Mouse (Mus musculus): ENCODE results near the gene Ddc. TPM values are rescaled to one million over a fixed set of nuclear protein-coding genes. Genes with fewer than 3 reads are reported as not detected.
A peak's percentile ranks its signal among the peaks of the same experiment; 100 is the strongest.

Gene Ddc
- polyA plus RNA-seq, 1 experiment from 2014 or later, result 46.3 TPM

GRCm38 (mm10) chr11:11825670-11826069 lies 72.3 kb downstream of the Ddc start:
- Histone ChIP-seq H3K4me1 (replicated peaks) (peaks cover 51% of the 10 kb centered on the region), H3K36me3 (no peaks in the 10 kb centered on the region; the same call in 1 of the 2 replicates), H3K27ac (no peak overlapping the region), H3K9ac (no peak overlapping the region), H3K4me3 (replicated peaks) (no peak overlapping the region), H3K9me3 (no peaks in the 10 kb centered on the region), H3K4me2 (replicated peaks) (no peak overlapping the region), H3K27me3 (replicated peaks) (no peaks in the 10 kb centered on the region)
- ATAC-seq, result 0 out of 2 replicates have a peak, but pooled peaks have one; percentile 21
- 51% methylated on average over 6 of the region's 6 CpGs for WGBS

DNA sequence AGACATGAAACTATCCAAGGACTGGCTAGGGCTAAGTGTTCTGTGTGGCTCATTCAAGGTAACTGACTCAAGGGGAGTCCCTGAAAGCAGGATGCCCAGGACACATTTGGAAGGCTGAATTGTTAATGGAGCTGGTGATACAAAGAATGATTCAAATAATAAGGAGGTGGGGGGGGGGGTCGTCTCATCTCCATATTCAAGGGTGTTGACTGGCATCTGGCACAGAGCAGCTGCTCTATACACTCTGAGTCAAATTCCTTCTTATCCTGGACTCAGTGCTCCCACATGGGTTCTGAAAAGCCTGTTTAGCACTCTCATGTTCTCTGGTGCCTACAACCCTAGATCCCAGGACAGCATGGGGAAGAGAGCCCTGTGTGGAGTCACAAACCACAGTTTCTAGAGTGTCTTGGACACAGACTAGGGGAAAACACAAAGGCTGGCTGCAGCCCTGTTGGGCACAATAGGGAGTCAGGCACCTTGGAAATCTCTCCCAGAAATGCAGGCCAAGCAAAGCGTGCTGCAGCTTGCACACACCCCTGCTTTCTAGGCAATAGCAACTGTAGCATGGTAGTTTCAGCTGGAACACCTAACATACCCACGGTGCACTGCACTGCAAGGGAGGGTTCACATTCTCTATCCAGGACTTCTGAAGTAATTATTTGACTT lies 72.8 kb downstream of the Ddc start:
- no peaks in the 10 kb centered on the region; the same call in 1 of the 2 replicates for H3K36me3 ChIP-seq
- no peaks in the 10 kb centered on the region for H3K9me3 ChIP-seq
- H3K4me1 ChIP-seq (replicated peaks), result peaks cover 51% of the 10 kb centered on the region
- no peak overlapping the region for H3K4me3 ChIP-seq (replicated peaks)
- H3K4me2 ChIP-seq (replicated peaks), result no peak overlapping the region
- WGBS, result 68% methylated on average over 3 of the region's 3 CpGs
- H3K27ac ChIP-seq, result peak overlapping the region; percentile 54; the same call in 1 of the 2 replicates
- H3K27me3 ChIP-seq (replicated peaks), result no peaks in the 10 kb centered on the region
- H3K9ac ChIP-seq, result no peak overlapping the region
- no peak for ATAC-seq

GRCm38 (mm10) chr11:11823980-11824911 lies 73.7 kb downstream of the Ddc start:
- ATAC-seq, result no peak
- peak overlapping the region; percentile 51 for H3K27ac ChIP-seq
- no peak overlapping the region for H3K4me2 ChIP-seq (replicated peaks)
- WGBS, result 45% methylated on average over 12 of the region's 12 CpGs
- H3K9ac ChIP-seq, result no peak overlapping the region
- no peak overlapping the region for H3K4me3 ChIP-seq (replicated peaks)
- no peaks in the 10 kb centered on the region; the same call in 1 of the 2 replicates for H3K36me3 ChIP-seq
- H3K27me3 ChIP-seq (replicated peaks), result no peaks in the 10 kb centered on the region
- no peaks in the 10 kb centered on the region for H3K9me3 ChIP-seq
- H3K4me1 ChIP-seq (replicated peaks), result peaks cover 44% of the 10 kb centered on the region

DNA sequence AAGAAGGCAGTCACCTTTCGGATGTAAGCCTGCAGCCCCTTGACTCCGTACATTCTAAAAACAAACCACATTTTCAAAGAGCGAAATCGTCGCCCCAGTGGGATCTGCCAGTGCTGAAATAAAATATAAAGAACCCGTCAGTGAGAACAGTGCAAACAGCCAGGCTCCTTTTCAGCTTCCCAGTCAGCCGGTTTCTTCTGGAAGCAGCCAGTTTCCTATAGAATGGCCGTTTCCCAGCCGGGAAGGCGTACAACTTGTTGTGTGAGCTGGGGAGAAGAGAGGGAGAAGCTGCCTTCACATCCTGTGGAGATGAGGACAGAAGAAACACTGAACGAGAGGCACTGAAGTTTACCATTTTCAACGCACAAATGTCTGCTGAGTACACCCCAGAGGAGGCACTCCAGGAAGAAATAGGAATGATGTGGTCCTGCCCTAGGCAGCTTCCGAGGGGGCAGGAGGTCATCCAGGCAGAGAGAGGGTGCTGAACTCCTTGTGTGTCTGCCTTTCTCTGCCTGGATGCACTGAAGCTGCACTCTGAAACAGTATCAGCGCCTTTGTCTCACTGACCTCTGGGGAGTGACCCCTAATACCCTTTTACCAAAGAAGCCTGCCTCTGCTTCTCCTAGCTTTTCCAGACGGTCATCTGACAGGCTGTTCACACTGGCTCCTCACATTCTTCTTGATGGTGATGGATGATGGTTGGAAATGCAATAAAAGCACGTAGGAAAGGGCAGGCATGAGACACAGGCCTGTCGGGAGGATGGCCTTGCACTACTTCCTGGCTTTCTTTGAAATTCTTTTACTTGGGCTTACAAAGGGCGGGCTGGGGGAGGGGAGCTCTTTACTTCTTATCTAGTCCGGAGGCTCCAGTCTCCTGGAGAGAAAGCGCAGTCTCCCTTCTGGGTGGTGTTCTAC lies 75.5 kb downstream of the Ddc start:
- H3K36me3 ChIP-seq, result no peaks in the 10 kb centered on the region; the same call in 1 of the 2 replicates
- H3K4me3 ChIP-seq (replicated peaks), result no peak overlapping the region
- peaks cover 32% of the 10 kb centered on the region for H3K4me1 ChIP-seq (replicated peaks)
- H3K27ac ChIP-seq, result peak overlapping the region; percentile 86
- peak; percentile 61 for ATAC-seq
- no peaks in the 10 kb centered on the region for H3K9me3 ChIP-seq
- H3K27me3 ChIP-seq (replicated peaks), result no peaks in the 10 kb centered on the region
- 17% methylated on average over 20 of the region's 20 CpGs for WGBS
- no peak overlapping the region for H3K9ac ChIP-seq
- no peak overlapping the region for H3K4me2 ChIP-seq (replicated peaks)

GRCm38 (mm10) chr11:11821387-11821975 lies 76.5 kb downstream of the Ddc start:
- peaks cover 29% of the 10 kb centered on the region for H3K4me1 ChIP-seq (replicated peaks)
- no peaks in the 10 kb centered on the region for H3K36me3 ChIP-seq
- no peaks in the 10 kb centered on the region for H3K9me3 ChIP-seq
- no peak overlapping the region for H3K9ac ChIP-seq
- H3K27ac ChIP-seq, result peak overlapping the region; percentile 86
- WGBS, result 13% methylated on average over 16 of the region's 16 CpGs
- peak; percentile 71 for ATAC-seq
- no peak overlapping the region for H3K4me3 ChIP-seq (replicated peaks)
- H3K27me3 ChIP-seq (replicated peaks), result no peaks in the 10 kb centered on the region
- H3K4me2 ChIP-seq (replicated peaks), result no peak overlapping the region

GRCm38 (mm10) chr11:11820737-11821136 lies 77.2 kb downstream of the Ddc start:
- peak overlapping the region; percentile 36 for H3K27ac ChIP-seq
- no peaks in the 10 kb centered on the region for H3K9me3 ChIP-seq
- peaks cover 29% of the 10 kb centered on the region for H3K4me1 ChIP-seq (replicated peaks)
- WGBS, result 52% methylated on average over 3 of the region's 3 CpGs
- no peak overlapping the region for H3K9ac ChIP-seq
- no peaks in the 10 kb centered on the region for H3K36me3 ChIP-seq
- H3K4me2 ChIP-seq (replicated peaks), result no peak overlapping the region
- H3K4me3 ChIP-seq (replicated peaks), result no peak overlapping the region
- no peaks in the 10 kb centered on the region for H3K27me3 ChIP-seq (replicated peaks)
- ATAC-seq, result peak; percentile 11

DNA sequence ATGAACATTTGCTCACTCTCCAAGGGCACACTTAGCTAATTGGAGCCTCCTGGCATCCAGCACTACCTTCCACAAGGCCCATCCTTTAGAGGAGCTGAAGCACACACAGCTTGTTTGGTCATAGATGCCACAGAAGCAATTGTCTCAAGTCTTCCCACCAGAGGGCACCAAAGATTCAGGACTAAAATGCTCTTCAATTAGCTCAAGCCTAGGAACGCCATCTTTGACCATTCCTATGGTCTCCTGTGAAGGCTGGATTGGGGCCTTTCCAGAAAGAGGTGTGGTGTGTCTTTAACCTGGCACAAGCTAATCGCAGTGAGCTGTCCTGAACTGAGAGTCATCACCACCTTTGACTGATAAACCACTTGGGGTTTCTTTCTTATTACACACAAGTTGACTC lies 77.7 kb downstream of the Ddc start:
- 7% methylated on average over 2 of the region's 2 CpGs for WGBS
- no peaks in the 10 kb centered on the region for H3K36me3 ChIP-seq
- peaks cover 28% of the 10 kb centered on the region for H3K4me1 ChIP-seq (replicated peaks)
- peak; percentile 44 for ATAC-seq
- H3K9me3 ChIP-seq, result no peaks in the 10 kb centered on the region
- no peaks in the 10 kb centered on the region for H3K27me3 ChIP-seq (replicated peaks)
- H3K27ac ChIP-seq, result peak overlapping the region; percentile 36
- H3K9ac ChIP-seq, result no peak overlapping the region
- no peak overlapping the region for H3K4me2 ChIP-seq (replicated peaks)
- H3K4me3 ChIP-seq (replicated peaks), result no peak overlapping the region

- peaks cover 21% of the 10 kb centered on the region for H3K4me1 ChIP-seq (replicated peaks)
- H3K9me3 ChIP-seq, result no peaks in the 10 kb centered on the region
- H3K4me2 ChIP-seq (replicated peaks), result no peak overlapping the region
- H3K27ac ChIP-seq, result no peak overlapping the region
- H3K27me3 ChIP-seq (replicated peaks), result no peaks in the 10 kb centered on the region
- WGBS, result 91% methylated on average over 5 of the region's 5 CpGs
- ATAC-seq, result no peak
- H3K4me3 ChIP-seq (replicated peaks), result no peak overlapping the region
- H3K9ac ChIP-seq, result no peak overlapping the region
- no peaks in the 10 kb centered on the region for H3K36me3 ChIP-seq
Measured at GRCm38 (mm10) chr11:11819206-11819605, 78.7 kb downstream of the Ddc start.

DNA sequence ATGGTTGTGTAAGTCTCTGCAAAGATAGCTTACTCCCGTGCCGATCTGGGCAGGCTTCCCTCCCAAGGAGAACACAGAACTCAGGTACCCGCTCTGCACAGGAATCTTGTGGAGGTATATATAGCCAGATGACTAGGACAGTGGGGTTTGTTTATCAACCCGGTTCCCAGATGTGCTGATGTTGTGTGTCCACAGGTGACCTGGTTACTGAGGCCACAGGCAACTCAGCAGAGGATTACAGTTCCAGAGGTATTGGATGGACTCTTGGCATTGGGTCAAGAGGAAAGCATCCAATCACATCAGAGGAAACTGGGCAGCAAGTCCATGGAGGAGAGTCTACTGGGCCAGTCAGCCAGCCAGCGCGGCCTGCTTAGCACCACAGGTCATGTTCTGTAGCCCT lies 79.1 kb downstream of the Ddc start:
- H3K4me1 ChIP-seq (replicated peaks), result peaks cover 18% of the 10 kb centered on the region
- H3K27me3 ChIP-seq (replicated peaks), result no peaks in the 10 kb centered on the region
- H3K9ac ChIP-seq, result no peak overlapping the region
- ATAC-seq, result no peak
- H3K36me3 ChIP-seq, result no peaks in the 10 kb centered on the region
- H3K9me3 ChIP-seq, result no peaks in the 10 kb centered on the region
- H3K4me3 ChIP-seq (replicated peaks), result no peak overlapping the region
- H3K4me2 ChIP-seq (replicated peaks), result no peak overlapping the region
- H3K27ac ChIP-seq, result no peak overlapping the region
- 84% methylated on average over 6 of the region's 6 CpGs for WGBS

DNA sequence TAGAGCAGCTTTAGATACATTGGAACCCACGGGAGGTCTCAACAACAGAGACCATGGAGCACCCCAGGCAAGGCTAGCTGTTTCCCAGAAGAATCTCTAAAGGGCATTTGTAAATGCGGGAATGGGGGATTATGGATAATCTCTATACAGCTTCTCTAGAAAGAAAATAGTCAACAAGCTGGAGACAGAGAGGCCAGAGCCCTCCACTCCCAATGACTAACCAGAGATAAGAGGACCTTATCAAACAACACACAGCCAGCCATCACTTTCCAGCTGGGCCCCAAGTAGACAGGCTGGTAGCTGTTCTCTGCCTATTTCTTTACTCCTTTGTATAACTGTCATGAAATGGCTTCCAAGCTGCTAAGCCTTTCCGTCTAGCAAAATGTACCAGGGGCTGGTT lies 82.2 kb downstream of the Ddc start:
- Histone ChIP-seq H3K4me2 (replicated peaks) (no peak overlapping the region), H3K36me3 (no peaks in the 10 kb centered on the region), H3K9ac (no peak overlapping the region), H3K27me3 (replicated peaks) (no peaks in the 10 kb centered on the region), H3K27ac (no peak overlapping the region), H3K4me1 (replicated peaks) (0 out of 2 replicates have a peak, but pooled peaks cover 2% of the 10 kb centered on the region), H3K4me3 (replicated peaks) (no peak overlapping the region), H3K9me3 (no peaks in the 10 kb centered on the region)
- ATAC-seq, result peak; percentile 24; the same call in 1 of the 2 replicates
- WGBS, result 57% methylated on average over 3 of the region's 3 CpGs

GRCm38 (mm10) chr11:11811906-11812480 lies 86.0 kb downstream of the Ddc start:
- Histone ChIP-seq H3K9ac (no peak overlapping the region), H3K4me2 (replicated peaks) (peak overlapping the region; percentile 51), H3K4me3 (replicated peaks) (no peak overlapping the region), H3K36me3 (no peaks in the 10 kb centered on the region), H3K4me1 (replicated peaks) (peaks cover 11% of the 10 kb centered on the region; the same call in 1 of the 2 replicates), H3K27me3 (replicated peaks) (no peaks in the 10 kb centered on the region), H3K27ac (no peak overlapping the region), H3K9me3 (no peaks in the 10 kb centered on the region)
- WGBS, result 25% methylated on average over 9 of the region's 9 CpGs
- no peak for ATAC-seq

All from intestine, embryonic 15.5 days (tissue).